Mouse (Mus musculus) limb, embryonic 12.5 days (tissue): ENCODE measurements around the gene Olfr43. TPM values are rescaled to one million over a fixed set of nuclear protein-coding genes. Genes with fewer than 3 reads are reported as not detected.

Experiments used
- ATAC-seq: fragments of 200-750 bp; cut with Nextera tagmentation; 2 replicates; pipeline ENCODE4 v1.8.0; 2017; ENCODE audit warnings: low read depth, moderate TSS enrichment; ENCODE audit not compliant: insufficient number of reproducible peaks, insufficient read depth, low FRiP score, low TSS enrichment
- H3K27ac ChIP-seq: fragments of 300-500 bp; sonication (generic); 2 replicates; pipeline ENCODE4 v1.5.1; 2016; ENCODE audit warnings: mild to moderate bottlenecking, moderate library complexity
- H3K27me3 ChIP-seq: fragments of 300-500 bp; sonication (generic); 2 replicates; pipeline ENCODE4 v1.6.1; 2016; ENCODE audit warnings: mild to moderate bottlenecking, moderate library complexity
- H3K36me3 ChIP-seq: fragments of 300-500 bp; sonication (generic); 2 replicates; pipeline ENCODE4 v1.6.1; 2016; ENCODE audit warnings: mild to moderate bottlenecking, moderate library complexity
- H3K4me1 ChIP-seq: fragments of 300-500 bp; sonication (generic); replicated peaks from 2 replicates; pipeline ENCODE4 v1.6.1; 2016
- H3K4me2 ChIP-seq: fragments of 300-500 bp; sonication (generic); 2 replicates; pipeline ENCODE4 v1.6.1; 2016; ENCODE audit warnings: mild to moderate bottlenecking, moderate library complexity
- H3K4me3 ChIP-seq: fragments of 300-500 bp; sonication (generic); replicated peaks from 2 replicates; pipeline ENCODE4 v1.5.1; 2016; ENCODE audit warnings: mild to moderate bottlenecking
- H3K9ac ChIP-seq: fragments of 300-500 bp; sonication (generic); replicated peaks from 2 replicates; pipeline ENCODE4 v1.6.1; 2016; ENCODE audit warnings: mild to moderate bottlenecking, moderate library complexity
- H3K9me3 ChIP-seq: fragments of 300-500 bp; sonication (generic); 2 replicates; pipeline ENCODE4 v1.6.1; 2016; ENCODE audit warnings: mild to moderate bottlenecking, moderate library complexity
- WGBS: fragments of 180-500 bp; shearing (Covaris S2); methylation state at CpG from one replicate; pipeline ENCODE4 v1.1.7; 2016; 5-methylcytosine and 5-hydroxymethylcytosine counted together
- polyA plus RNA-seq: library from polyadenylated mRNA; unstranded; fragments of >200 nt; fragmentation: Nextera tagmentation; extraction: Ambion mirVana; gene quantifications from 2 replicates; pipeline ENCODE4 v1.2.1, GENCODE M21; 2016

Gene Olfr43
- not detected in 2 replicates for polyA plus RNA-seq

GRCm38 (mm10) chr11:74211279-74211678 lies at the start of gene Olfr43:
Olfr43 (minus strand) TSS chr11:74211379.
- no peaks in the 10 kb centered on the region for H3K36me3 ChIP-seq
- 59% methylated on average over 1 of the region's 1 CpGs for WGBS
- H3K27me3 ChIP-seq: no peaks in the 10 kb centered on the region
- H3K4me2 ChIP-seq: no peak within 1 kb of the TSS
- no peak within 1 kb of the TSS for H3K4me3 ChIP-seq
- no peaks in the 10 kb centered on the region for H3K4me1 ChIP-seq
- H3K27ac ChIP-seq: no peak within 1 kb of the TSS
- no peak within 1 kb of the TSS for H3K9ac ChIP-seq
- peaks cover 12% of the 10 kb centered on the region; the same call in 1 of the 2 replicates for H3K9me3 ChIP-seq
- no peak for ATAC-seq

DNA sequence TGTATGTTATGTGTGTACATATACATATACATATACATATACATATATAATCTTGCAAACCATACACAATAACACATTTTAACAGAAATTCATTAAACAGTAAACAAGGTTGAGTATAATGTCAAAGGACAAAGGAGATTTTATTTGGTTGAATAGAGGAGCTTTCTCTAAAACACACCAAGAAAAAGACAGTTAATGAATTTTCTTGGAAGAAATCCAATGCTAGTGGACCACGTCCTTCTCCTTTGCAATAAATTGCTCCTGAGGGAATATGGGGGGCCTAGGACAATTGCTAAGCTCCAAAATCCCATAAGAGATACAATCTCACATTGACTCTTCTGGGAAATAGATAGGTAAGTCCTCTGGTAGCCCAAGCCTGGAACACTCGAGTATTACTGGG lies 48.3 kb upstream of the Olfr43 start, which contains the start of gene Olfr406:
Olfr406 (plus strand) TSS at position 301 of the 400 bp plus-strand sequence.
- no peaks in the 10 kb centered on the region for H3K27me3 ChIP-seq
- H3K9ac ChIP-seq: no peak within 1 kb of the TSS
- peaks cover 20% of the 10 kb centered on the region; the same call in 1 of the 2 replicates for H3K9me3 ChIP-seq
- WGBS: 60% methylated on average over 2 of the region's 2 CpGs
- no peak for ATAC-seq
- H3K4me1 ChIP-seq: no peaks in the 10 kb centered on the region
- H3K4me3 ChIP-seq: no peak within 1 kb of the TSS
- H3K27ac ChIP-seq: no peak within 1 kb of the TSS
- H3K4me2 ChIP-seq: no peak within 1 kb of the TSS
- no peaks in the 10 kb centered on the region for H3K36me3 ChIP-seq

DNA sequence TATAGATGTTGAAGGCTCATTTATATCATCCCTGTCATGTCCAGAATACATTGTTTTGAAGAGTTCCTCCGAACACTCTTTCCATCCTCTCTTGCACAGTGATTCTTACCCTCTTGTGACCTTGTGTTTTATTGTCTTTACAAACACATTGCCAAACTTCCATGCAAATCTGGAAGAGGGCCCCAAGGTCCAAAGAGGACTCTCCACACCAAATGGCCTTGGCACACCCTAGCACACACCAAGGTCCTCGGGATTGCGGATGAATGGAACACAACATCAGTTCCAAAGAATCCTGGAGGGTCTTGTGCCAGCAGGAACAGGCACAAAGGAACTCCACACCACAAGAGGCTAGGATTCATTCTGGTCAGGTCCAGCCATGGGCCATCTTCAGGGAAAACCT lies 30.0 kb upstream of the Olfr43 start:
- 83% methylated on average over 3 of the region's 3 CpGs for WGBS
- no peak overlapping the region for H3K9ac ChIP-seq
- no peak overlapping the region for H3K27ac ChIP-seq
- H3K9me3 ChIP-seq: peaks cover 21% of the 10 kb centered on the region; the same call in 1 of the 2 replicates
- no peak overlapping the region for H3K4me2 ChIP-seq
- H3K27me3 ChIP-seq: no peaks in the 10 kb centered on the region
- H3K36me3 ChIP-seq: no peaks in the 10 kb centered on the region
- H3K4me3 ChIP-seq: no peak overlapping the region
- H3K4me1 ChIP-seq: no peaks in the 10 kb centered on the region
- no peak for ATAC-seq

DNA sequence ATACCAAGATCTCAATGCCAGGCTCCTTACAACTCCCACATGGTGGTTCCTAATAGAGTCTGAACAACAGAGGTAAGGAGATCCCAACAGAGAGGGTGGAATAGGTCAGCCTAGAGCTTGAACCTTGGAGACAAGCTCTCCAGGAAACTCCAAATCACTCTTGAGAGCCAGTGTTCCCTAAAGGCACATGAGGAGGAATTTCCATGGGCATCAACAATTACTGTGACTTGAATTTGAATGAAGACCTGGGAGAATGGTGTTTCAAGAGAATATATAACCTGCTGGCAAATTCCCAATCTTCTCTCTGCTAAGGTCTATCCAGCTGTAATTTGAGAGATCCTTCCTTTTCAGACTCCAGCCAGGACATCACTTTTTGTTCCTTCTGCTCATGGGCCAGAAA lies 25.2 kb downstream of the Olfr43 start, which contains the start of gene Olfr403:
Olfr403 (plus strand) TSS at position 301 of the 400 bp plus-strand sequence.
- no peak within 1 kb of the TSS for H3K9ac ChIP-seq
- no peaks in the 10 kb centered on the region for H3K36me3 ChIP-seq
- no peak within 1 kb of the TSS for H3K4me2 ChIP-seq
- no peak within 1 kb of the TSS for H3K27ac ChIP-seq
- H3K4me3 ChIP-seq: no peak within 1 kb of the TSS
- no peaks in the 10 kb centered on the region for H3K4me1 ChIP-seq
- ATAC-seq: no peak
- H3K9me3 ChIP-seq: peaks cover 33% of the 10 kb centered on the region
- no peaks in the 10 kb centered on the region for H3K27me3 ChIP-seq

- ATAC-seq: no peak
- no peak overlapping the region for H3K4me2 ChIP-seq
- no peak overlapping the region for H3K4me3 ChIP-seq
- H3K9me3 ChIP-seq: peaks cover 41% of the 10 kb centered on the region
- no peak overlapping the region for H3K9ac ChIP-seq
- 81% methylated on average over 4 of the region's 4 CpGs for WGBS
- no peaks in the 10 kb centered on the region for H3K36me3 ChIP-seq
- no peaks in the 10 kb centered on the region for H3K4me1 ChIP-seq
- H3K27ac ChIP-seq: no peak overlapping the region
- no peaks in the 10 kb centered on the region for H3K27me3 ChIP-seq
Observed at GRCm38 (mm10) chr11:74183745-74184144, 27.4 kb downstream of the Olfr43 start.

GRCm38 (mm10) chr11:74183168-74183567 lies 28.0 kb downstream of the Olfr43 start:
- no peak overlapping the region for H3K4me2 ChIP-seq
- no peaks in the 10 kb centered on the region for H3K4me1 ChIP-seq
- no peak for ATAC-seq
- H3K36me3 ChIP-seq: no peaks in the 10 kb centered on the region
- 83% methylated on average over 4 of the region's 4 CpGs for WGBS
- H3K9me3 ChIP-seq: peaks cover 39% of the 10 kb centered on the region
- no peak overlapping the region for H3K4me3 ChIP-seq
- H3K9ac ChIP-seq: no peak overlapping the region
- no peak overlapping the region for H3K27ac ChIP-seq
- no peaks in the 10 kb centered on the region for H3K27me3 ChIP-seq

DNA sequence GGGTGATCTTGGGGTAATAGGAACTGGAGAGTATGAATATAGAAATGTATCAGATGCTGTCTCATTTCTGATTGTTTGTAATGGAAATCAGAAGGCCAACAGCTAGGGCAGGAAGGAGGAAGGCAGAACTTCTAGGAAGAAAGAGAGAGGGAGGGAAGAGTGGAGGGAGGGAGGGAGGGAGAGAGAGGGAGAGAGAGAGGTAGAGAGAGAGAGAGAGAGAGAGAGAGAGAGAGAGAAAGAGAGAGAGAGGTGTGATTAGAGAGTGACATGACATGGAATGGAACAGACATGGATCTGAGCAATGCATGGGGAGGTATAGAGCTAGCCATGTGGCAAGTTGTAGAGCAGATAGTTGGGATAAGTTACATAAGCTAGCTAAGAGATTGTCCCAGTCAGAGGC lies 42.4 kb downstream of the Olfr43 start:
- H3K4me3 ChIP-seq: no peak overlapping the region
- H3K36me3 ChIP-seq: no peaks in the 10 kb centered on the region
- H3K9ac ChIP-seq: no peak overlapping the region
- no peak for ATAC-seq
- no peaks in the 10 kb centered on the region for H3K4me1 ChIP-seq
- H3K4me2 ChIP-seq: no peak overlapping the region
- no peak overlapping the region for H3K27ac ChIP-seq
- H3K27me3 ChIP-seq: no peaks in the 10 kb centered on the region
- peaks cover 14% of the 10 kb centered on the region; the same call in 1 of the 2 replicates for H3K9me3 ChIP-seq

Other genes with a start within 250 kb of the Olfr43 start
- gene Olfr398, start 221.0 kb downstream of the Olfr43 start, polyA plus RNA-seq: not detected in 2 replicates
- gene Olfr139, start 154.8 kb downstream of the Olfr43 start, polyA plus RNA-seq: not detected in 2 replicates
- gene Olfr399, start 154.8 kb downstream of the Olfr43 start, polyA plus RNA-seq: not detected in 2 replicates
- not detected in 2 replicates for gene Zfp616, start 141.4 kb downstream of the Olfr43 start, polyA plus RNA-seq
- gene Olfr401, start 97.7 kb downstream of the Olfr43 start, polyA plus RNA-seq: not detected in 2 replicates
- not detected in 2 replicates for gene Olfr402, start 57.9 kb downstream of the Olfr43 start, polyA plus RNA-seq
- gene Olfr403, start 25.1 kb downstream of the Olfr43 start, polyA plus RNA-seq: not detected in 2 replicates
- gene Olfr406, start 48.4 kb upstream of the Olfr43 start, polyA plus RNA-seq: not detected in 2 replicates
- not detected in 2 replicates for gene Olfr59, start 72.4 kb upstream of the Olfr43 start, polyA plus RNA-seq
- not detected in 2 replicates for gene Olfr410, start 126.7 kb upstream of the Olfr43 start, polyA plus RNA-seq
- not detected in 2 replicates for gene Olfr411, start 141.3 kb upstream of the Olfr43 start, polyA plus RNA-seq
- not detected in 2 replicates for gene Olfr412, start 150.7 kb upstream of the Olfr43 start, polyA plus RNA-seq